Mouse (Mus musculus) inflammation-experienced regulatory T-cells, adult 6 months (primary cell): ENCODE data around the gene Cntln. TPM values are rescaled to one million over a fixed set of nuclear protein-coding genes. Genes with fewer than 3 reads are reported as not detected.
A peak's percentile ranks its signal among the peaks of the same experiment; 100 is the strongest.

ENCODE experiments used
- ATAC-seq: one replicate; pipeline ENCODE4 v1.8.0; 2017
- polyA plus RNA-seq, 3 experiments: library from polyadenylated mRNA; unstranded; fragments of 100-300 nt; shearing (Covaris generic); gene quantifications; one replicate each; pipeline ENCODE4 v1.2.1; 2017

The Cntln gene
- polyA plus RNA-seq, 3 experiments from 2014 or later, result 3.8 to 6.2 (median 4.9) TPM

- peak; percentile 56 for ATAC-seq
Observed at GRCm38 (mm10) chr4:85059598-85059997, 175.5 kb downstream of the Cntln start.

- ATAC-seq, result no peak
Observed at GRCm38 (mm10) chr4:85061676-85062075, 177.6 kb downstream of the Cntln start.

- no peak for ATAC-seq
Observed at GRCm38 (mm10) chr4:85096033-85096432, 211.9 kb downstream of the Cntln start.

- peak; percentile 60 for ATAC-seq
Observed at GRCm38 (mm10) chr4:85096682-85097081, 212.6 kb downstream of the Cntln start.

GRCm38 (mm10) chr4:85102168-85102567 is 218.1 kb downstream of the Cntln start:
- ATAC-seq, result no peak

GRCm38 (mm10) chr4:85106416-85106815 is 222.3 kb downstream of the Cntln start:
- no peak for ATAC-seq

- no peak for ATAC-seq
Observed at GRCm38 (mm10) chr4:85106961-85107360, 222.9 kb downstream of the Cntln start.

GRCm38 (mm10) chr4:85120271-85120670 is 236.2 kb downstream of the Cntln start:
- no peak for ATAC-seq

- no peak for ATAC-seq
Observed at GRCm38 (mm10) chr4:85149726-85150125, 265.6 kb downstream of the Cntln start.

- no peak for ATAC-seq
Observed at GRCm38 (mm10) chr4:85151881-85152280, 267.8 kb downstream of the Cntln start.

- no peak for ATAC-seq
Observed at GRCm38 (mm10) chr4:85154361-85154760, 270.3 kb downstream of the Cntln start.

GRCm38 (mm10) chr4:85161156-85161555 is 277.0 kb downstream of the Cntln start:
- ATAC-seq, result no peak

- no peak for ATAC-seq
Observed at GRCm38 (mm10) chr4:85162468-85163312, 278.6 kb downstream of the Cntln start.

- ATAC-seq, result no peak
Observed at GRCm38 (mm10) chr4:85163313-85163615, 279.2 kb downstream of the Cntln start.

- no peak for ATAC-seq
Observed at GRCm38 (mm10) chr4:85168001-85168400, 283.9 kb downstream of the Cntln start.

GRCm38 (mm10) chr4:85175466-85175865 is 291.4 kb downstream of the Cntln start:
- no peak for ATAC-seq

- no peak for ATAC-seq
Observed at GRCm38 (mm10) chr4:85178394-85179051, 294.4 kb downstream of the Cntln start.

Other genes starting within 250 kb of the Cntln start
- not detected for gene Bnc2, start 209.0 kb upstream of the Cntln start, polyA plus RNA-seq